Mouse (Mus musculus) erythroblast, embryonic 14.5 days (primary cell): ENCODE measurements at regions not wholly inside any gene's neighbourhood (a gene's known extent, or its start where the extent isn't known, plus 50 kb on each side); places are given as distances from the start of the nearest gene placed in this dataset.

Experiments
- H3K27me3 ChIP-seq: 2 replicates; pipeline ENCODE4 v1.6.1; 2012; ENCODE audit warnings: inconsistent platforms; ENCODE audit not compliant: control insufficient read depth
- H3K36me3 ChIP-seq: 2 replicates; pipeline ENCODE4 v1.6.1; 2012; ENCODE audit warnings: mild to moderate bottlenecking, inconsistent platforms; ENCODE audit not compliant: control insufficient read depth
- H3K4me1 ChIP-seq: 2 replicates; pipeline ENCODE4 v1.6.1; 2012; ENCODE audit warnings: inconsistent platforms; ENCODE audit not compliant: control insufficient read depth
- H3K4me3 ChIP-seq: replicated peaks from 2 replicates; pipeline ENCODE3; 2012; ENCODE audit warnings: moderate library complexity, mild to moderate bottlenecking, inconsistent platforms
- H3K9me3 ChIP-seq: 2 replicates; pipeline ENCODE4 v1.6.1; 2012; ENCODE audit warnings: low read length, inconsistent platforms, mixed read lengths; ENCODE audit not compliant: control insufficient read depth
- GATA1 ChIP-seq: IDR thresholded peaks from 2 replicates; pipeline ENCODE4 v1.6.1; 2012; ENCODE audit warnings: low read length, inconsistent platforms, mixed read lengths
- TAL1 ChIP-seq: IDR thresholded peaks from 3 replicates; pipeline ENCODE4 v1.6.1; 2012; ENCODE audit warnings: low read length, inconsistent platforms, mixed read lengths

DNA sequence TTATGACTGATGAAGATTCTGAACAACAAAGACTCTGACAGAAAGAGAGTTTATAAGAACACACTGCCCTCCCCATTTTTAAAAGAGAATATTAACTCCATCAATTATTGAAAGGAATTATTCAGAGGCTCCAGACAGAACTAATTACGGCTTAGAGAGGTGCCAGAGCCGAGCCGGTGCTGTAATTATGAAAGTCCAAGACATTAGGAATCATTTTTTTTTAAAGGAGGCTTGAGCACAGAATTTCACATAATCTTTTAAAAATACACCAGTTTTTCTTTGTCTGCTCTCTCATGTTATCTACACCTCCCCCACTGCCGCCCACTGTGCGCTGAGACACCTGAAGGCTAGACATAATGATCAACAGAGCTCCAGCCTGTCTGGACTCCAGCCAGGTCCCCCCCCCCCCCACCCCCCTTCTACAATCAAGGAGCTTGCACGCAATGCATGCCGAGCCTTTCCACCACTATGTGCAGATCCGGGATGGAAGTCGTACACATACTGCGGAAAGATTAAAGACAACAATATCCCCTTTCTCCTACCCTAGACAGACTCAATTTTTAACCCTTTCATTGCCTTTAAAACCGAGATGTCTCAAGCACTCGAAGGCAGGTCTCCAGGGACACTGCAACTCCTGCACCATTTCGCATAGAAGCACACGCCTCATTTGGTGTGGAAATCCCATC, 275.4 kb downstream of the Ptprc start:
- peaks cover 16% of the 10 kb centered on the region for H3K4me1 ChIP-seq
- peak overlapping the region; percentile 69 for H3K4me3 ChIP-seq
- no peaks in the 10 kb centered on the region for H3K9me3 ChIP-seq
- no peaks in the 10 kb centered on the region for H3K36me3 ChIP-seq
- TF ChIP-seq GATA1, result no peak
- no peak for TF ChIP-seq TAL1
- H3K27me3 ChIP-seq, result no peaks in the 10 kb centered on the region

DNA sequence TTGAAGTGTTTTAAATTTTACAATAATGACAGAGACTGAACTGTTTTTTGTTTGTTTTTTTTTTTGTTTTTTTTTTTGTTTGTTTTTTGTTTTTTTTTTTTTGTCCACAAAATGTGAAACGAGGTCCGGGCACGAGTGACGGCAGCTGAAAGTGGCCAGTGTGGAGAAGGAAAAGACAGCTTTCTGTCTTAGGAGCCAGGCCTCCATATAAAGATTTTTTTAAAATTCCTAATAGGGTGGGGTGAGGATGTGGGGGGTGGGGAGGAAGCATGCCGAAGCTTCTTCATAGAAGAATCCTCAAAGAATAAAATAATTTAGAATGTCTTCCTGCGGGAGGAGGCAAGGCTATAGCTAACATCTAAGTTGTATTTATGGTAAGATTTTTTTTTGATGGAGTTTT, 276.2 kb downstream of the Ptprc start:
- TF ChIP-seq TAL1 (no peak), GATA1 (no peak)
- Histone ChIP-seq H3K4me3 (peak overlapping the region; percentile 69), H3K27me3 (no peaks in the 10 kb centered on the region), H3K36me3 (no peaks in the 10 kb centered on the region), H3K4me1 (peaks cover 16% of the 10 kb centered on the region), H3K9me3 (no peaks in the 10 kb centered on the region)

DNA sequence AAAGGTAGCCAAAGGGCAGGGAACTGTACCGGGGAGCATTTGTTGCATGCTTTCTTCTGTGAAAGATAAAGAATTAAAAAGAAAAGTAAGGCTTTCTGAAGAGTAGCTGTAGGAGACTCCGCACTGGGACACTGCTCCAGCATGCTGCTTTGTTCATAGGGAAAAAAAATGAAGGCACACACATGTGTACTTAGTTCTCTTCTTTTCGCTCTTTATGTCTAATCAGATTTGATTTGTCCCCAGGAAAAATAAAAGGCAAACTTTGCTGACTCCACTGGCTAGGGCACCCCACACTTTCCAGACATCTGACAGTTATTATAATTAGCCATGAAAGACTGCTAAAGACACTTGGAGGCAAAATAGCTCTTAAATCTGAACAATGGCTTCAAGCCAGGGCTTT, 276.6 kb downstream of the Ptprc start:
- Histone ChIP-seq H3K4me1 (peaks cover 16% of the 10 kb centered on the region), H3K4me3 (peak overlapping the region; percentile 69), H3K36me3 (no peaks in the 10 kb centered on the region), H3K9me3 (no peaks in the 10 kb centered on the region), H3K27me3 (no peaks in the 10 kb centered on the region)
- TF ChIP-seq TAL1 (no peak), GATA1 (no peak)

DNA sequence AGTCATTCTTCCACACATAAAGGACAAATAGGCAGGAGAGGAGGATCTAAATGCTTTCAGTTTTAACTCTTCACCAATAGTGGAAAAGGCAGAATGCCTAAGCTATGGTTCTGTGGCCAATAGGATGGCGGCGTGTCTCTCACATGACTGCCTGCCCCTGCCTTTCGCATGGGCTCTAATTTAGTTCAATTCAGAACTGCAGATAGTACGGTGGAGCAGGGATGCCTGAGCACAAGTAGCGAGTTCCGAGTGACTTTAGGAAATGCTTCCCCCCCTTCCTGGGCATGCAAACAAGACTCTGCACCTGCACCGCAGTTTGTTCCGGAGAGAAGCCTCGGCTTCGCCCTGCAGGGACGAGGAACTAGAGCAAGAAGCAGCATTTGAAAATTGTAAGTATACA, 277.1 kb downstream of the Ptprc start:
- H3K9me3 ChIP-seq, result no peaks in the 10 kb centered on the region
- TF ChIP-seq GATA1 (no peak), TAL1 (no peak)
- H3K27me3 ChIP-seq, result no peaks in the 10 kb centered on the region

DNA sequence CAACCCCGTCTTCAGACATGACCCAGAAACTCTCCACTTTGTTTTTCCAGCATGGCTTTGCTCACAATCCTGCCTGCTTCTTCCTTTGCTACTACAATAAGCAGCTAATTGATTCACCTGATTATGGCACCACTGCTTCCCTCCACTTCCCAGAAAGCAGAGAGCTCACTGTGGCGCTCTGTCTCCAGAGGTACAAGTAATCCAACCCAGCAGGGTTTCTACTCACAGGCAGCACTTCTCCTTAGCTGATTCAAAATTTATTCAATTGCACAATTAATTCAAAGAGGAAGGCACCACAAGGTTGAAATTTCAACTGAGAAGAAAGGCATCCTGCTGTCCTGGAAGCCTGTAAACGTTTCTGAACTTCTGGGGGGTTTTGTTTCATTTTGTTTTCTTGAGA, 293.9 kb downstream of the Ptprc start:
- TF ChIP-seq TAL1, result no peak
- no peak for TF ChIP-seq GATA1
- H3K9me3 ChIP-seq, result no peaks in the 10 kb centered on the region

More for the DNA sequence above, 277.1 kb downstream of the Ptprc start:
- H3K4me1 ChIP-seq, result peaks cover 16% of the 10 kb centered on the region
- H3K36me3 ChIP-seq, result no peaks in the 10 kb centered on the region
- peak overlapping the region; percentile 69 for H3K4me3 ChIP-seq

DNA sequence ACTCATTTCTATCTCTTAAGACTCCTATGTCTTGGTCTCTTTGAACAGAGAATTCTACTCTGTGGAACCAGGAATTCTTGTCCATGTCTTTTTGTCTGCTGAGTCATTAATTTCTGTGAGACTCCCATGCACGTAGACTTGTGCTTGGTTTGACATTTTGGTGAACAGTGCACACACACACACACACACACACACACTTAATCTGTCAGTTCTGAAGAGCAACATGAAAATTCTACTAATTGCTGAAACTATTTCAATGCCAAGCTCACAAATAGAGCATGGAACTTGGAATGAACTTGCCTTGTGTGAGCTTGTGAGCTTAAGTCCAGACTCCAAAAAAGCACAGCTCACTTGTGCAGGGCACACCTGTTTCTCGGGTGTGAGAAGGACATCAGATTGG, 301.1 kb downstream of the Ptprc start:
- no peaks in the 10 kb centered on the region for H3K9me3 ChIP-seq
- H3K4me1 ChIP-seq, result no peaks in the 10 kb centered on the region
- no peak for TF ChIP-seq GATA1
- TF ChIP-seq TAL1, result no peak
- no peaks in the 10 kb centered on the region for H3K36me3 ChIP-seq
- no peak overlapping the region for H3K4me3 ChIP-seq
- no peaks in the 10 kb centered on the region for H3K27me3 ChIP-seq

More for the DNA sequence above, 293.9 kb downstream of the Ptprc start:
- no peak overlapping the region for H3K4me3 ChIP-seq
- no peaks in the 10 kb centered on the region for H3K27me3 ChIP-seq
- H3K4me1 ChIP-seq, result no peaks in the 10 kb centered on the region
- no peaks in the 10 kb centered on the region for H3K36me3 ChIP-seq

DNA sequence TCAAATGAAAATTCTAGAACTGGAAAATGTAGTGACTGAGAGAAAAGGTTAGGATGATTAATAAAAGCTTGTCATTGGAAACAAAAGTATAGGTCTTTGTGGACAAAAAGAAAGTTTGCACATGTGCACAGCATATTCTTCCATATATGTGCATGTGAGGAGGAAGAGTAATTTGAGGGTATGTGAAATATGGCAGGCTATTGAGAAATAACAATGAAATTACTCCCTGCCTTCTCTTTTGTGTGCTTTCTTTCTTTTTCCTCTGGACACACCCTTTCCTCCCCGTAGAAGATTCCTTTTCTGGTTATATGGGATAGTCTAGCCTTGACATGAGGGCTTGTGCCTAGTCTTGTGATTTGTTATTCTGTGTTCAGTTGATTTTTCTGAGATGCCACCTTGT, 301.9 kb downstream of the Ptprc start:
- H3K36me3 ChIP-seq, result no peaks in the 10 kb centered on the region
- H3K9me3 ChIP-seq, result no peaks in the 10 kb centered on the region
- no peak for TF ChIP-seq TAL1
- no peak for TF ChIP-seq GATA1
- H3K4me3 ChIP-seq, result no peak overlapping the region
- H3K27me3 ChIP-seq, result no peaks in the 10 kb centered on the region
- no peaks in the 10 kb centered on the region for H3K4me1 ChIP-seq

DNA sequence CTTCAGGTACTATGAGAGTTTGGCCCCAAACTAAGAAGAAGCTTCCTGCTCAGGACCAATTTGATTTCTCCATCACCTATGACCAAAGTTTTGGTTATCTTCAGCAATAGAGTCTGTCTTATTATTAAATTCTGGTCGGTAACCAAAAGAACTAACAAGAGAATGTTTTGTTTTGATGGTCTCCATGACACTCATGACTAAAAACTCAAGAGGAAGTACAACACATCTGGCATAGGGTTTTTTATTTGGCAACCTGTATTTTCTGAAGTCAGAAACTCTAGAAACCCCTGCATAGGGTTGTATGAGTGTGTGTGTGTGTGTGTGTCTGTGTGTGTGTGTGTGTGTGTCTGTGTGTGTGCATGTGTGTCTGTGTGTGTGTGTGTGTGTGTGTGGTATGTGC, 310.5 kb downstream of the Ptprc start:
- TF ChIP-seq TAL1, result no peak
- no peak for TF ChIP-seq GATA1
- H3K4me3 ChIP-seq, result no peak overlapping the region
- H3K36me3 ChIP-seq, result no peaks in the 10 kb centered on the region
- H3K27me3 ChIP-seq, result no peaks in the 10 kb centered on the region
- no peaks in the 10 kb centered on the region for H3K4me1 ChIP-seq
- H3K9me3 ChIP-seq, result no peaks in the 10 kb centered on the region

DNA sequence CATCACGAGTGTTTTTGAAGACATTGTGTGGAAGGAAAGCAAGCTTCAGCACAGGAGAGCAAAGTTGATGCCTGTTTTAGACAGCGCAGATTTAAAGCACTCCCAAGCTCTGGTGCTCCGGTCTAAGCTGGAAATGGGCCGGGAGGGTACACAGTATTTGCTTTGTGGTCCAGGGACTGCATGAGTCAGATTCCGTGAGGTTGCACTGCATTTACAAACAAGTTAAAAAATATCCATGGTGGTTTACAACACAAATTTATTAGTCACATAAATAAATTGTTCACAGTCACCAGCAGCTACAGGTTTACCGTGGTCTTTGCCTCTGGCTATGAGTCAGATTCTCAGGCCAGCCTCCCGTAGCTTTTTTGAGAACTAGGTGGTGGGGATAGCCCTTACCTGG, 312.0 kb downstream of the Ptprc start:
- Histone ChIP-seq H3K4me3 (no peak overlapping the region), H3K27me3 (no peaks in the 10 kb centered on the region), H3K36me3 (no peaks in the 10 kb centered on the region), H3K9me3 (no peaks in the 10 kb centered on the region), H3K4me1 (no peaks in the 10 kb centered on the region)
- TF ChIP-seq GATA1, result no peak
- TF ChIP-seq TAL1, result no peak

DNA sequence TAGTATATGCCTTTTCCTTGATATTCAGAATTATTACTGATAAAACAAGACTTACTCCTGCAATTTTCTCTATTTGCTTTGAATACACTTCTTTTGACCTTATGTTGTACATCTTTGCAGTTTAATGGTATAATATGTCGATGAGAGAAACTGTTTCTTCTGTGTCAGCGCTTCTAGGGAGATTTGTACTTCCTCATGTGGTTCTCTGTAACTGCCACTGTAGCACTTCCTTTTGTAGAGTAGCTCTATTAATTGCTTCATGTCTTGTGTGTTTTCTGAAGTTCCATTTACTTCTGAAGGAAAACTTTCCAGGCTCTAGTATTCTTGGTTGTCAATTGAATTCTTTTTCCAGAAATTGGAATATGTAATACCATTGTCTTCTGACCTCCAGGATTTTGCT, 323.2 kb downstream of the Ptprc start:
- Histone ChIP-seq H3K36me3 (no peaks in the 10 kb centered on the region), H3K4me3 (no peak overlapping the region), H3K27me3 (no peaks in the 10 kb centered on the region), H3K9me3 (no peaks in the 10 kb centered on the region), H3K4me1 (no peaks in the 10 kb centered on the region)
- no peak for TF ChIP-seq GATA1
- no peak for TF ChIP-seq TAL1
